Mouse (Mus musculus) 3134 (cell line): Measurements from ENCODE around the gene Cd1d1.
"Not testable (repeated sequence)": the region's sequence is repeated elsewhere in the genome, so short reads cannot be mapped to it uniquely, and the experiment has no call there.

Experiments
- DNase-seq: peaks from one replicate; pipeline ENCODE4 v3.0.0-alpha.2; 2011; ENCODE audit warnings: low spot score; ENCODE audit not compliant: insufficient read length; ENCODE audit errors: extremely low read depth

Cd1d1 gene

DNA sequence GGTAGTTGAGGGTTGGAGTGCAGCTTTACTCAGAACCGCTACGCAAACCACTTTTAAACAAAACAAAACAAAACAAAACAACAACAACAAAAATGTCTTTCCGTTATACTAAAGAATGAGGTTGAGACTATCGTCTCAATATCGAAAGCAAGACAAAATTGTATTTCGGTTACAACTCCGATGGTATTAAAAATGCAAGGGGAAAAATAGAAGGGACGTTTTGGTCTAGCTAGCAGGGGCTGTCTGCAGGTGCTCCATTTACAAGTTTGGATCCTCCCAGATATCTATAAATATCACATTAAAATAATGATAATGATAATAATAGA lies at the start of gene Cd1d1:
Gene Cd1d1 (minus strand): TSS at position 27 of the 326 bp plus-strand sequence.
- DNase-seq: no peak

DNA sequence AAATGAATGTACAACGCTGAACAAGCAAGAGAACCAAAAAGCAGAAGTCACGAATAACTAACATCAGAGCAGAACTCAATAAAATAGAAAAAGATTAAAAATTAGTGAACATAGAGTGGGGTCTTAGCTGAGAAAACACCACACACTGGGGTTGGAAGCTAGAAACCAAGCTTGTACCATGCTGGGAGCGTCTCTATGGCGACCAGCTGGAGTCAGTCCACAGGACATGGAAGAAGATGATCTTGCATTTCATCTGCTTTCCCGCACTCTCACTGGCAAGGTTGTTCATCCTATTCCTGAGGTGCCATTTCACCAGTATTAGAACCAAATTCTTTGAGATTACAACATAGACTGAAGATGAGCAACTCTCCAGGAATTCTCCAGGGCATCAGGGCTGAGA lies 48.6 kb upstream of the Cd1d1 start:
- DNase-seq: no peak

DNA sequence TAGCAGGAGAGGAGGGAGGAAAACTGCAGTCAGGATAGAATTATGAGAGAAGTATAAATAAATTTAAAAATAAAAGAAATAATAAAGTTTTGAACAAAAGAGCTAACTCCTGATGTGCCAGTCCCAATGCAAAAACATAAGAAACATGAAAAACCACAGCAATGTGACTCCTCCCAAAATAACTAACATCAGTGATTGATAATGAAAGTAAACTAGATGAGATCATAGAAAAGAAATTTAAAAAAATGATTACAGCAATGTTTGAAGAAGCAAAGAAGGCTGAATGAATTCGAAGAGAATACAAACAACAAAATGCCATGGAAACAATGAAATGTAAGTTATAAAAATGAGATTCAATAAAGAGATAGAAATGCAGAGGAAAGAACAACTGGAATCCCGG lies 42.5 kb upstream of the Cd1d1 start:
- no peak for DNase-seq

DNA sequence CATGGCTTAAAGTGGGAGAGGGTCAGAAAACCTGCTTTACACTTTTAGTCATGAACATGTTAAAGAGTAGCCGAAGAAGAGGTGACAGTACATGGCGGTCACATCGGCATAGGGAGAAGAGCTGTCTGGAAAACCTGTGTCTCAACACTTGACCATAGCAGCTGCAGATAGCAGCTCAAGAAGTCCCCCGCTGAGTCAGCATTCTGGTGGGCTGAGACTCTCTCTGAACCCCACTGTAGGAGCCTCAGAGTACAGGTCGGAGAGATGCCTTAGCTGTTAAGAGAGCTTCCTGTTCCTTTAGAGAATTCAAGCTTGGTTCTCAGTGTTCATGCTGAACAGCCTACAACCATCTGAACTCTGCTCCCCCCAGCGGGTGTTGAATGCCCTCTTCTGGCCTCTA lies 39.3 kb upstream of the Cd1d1 start:
- DNase-seq: no peak

DNA sequence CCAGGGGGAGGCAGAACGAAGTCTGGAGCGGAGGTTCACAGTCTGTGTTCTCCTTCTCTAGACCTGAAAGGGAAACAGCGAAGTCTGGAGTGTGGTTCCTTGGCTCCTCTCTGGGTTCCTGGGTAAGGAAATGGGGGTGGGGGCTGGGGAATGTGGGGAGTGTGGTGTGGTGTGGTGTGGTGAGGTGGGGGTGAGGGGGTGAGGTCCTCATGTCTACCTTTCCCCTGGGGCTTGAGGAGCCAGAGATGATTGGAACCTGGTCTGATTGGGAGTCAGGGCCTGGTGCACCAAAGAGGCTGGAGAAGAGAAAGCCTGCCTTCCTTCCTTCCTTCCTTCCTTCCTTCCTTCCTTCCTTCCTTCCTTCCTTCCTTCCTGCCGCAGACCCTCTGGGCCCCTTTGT lies 34.8 kb upstream of the Cd1d1 start:
- DNase-seq: no peak

DNA sequence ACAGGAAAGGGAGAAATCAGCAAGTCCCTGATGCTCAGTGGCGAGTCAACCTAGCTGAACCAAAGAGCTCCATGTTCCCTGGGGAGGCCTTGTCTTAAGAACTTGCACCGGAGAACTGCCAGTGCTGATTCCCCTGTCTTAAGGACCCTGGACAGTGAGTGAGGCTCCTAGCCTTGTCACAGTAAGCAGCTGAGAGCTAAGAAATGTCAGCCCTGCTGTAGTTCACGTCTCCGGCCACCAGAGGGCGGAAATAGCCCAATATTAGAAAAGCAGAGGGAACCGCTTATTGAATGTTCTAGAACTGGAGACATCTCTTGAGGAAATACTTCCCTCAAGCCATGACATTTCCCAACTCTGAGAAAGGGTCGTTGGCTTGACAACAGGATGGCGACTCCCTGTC lies 34.1 kb upstream of the Cd1d1 start:
- peak; percentile 26 for DNase-seq

- DNase-seq: peak; percentile 16
Observed at GRCm38 (mm10) chr3:87030855-87031254, 31.6 kb upstream of the Cd1d1 start.

GRCm38 (mm10) chr3:87017707-87018106 lies 18.5 kb upstream of the Cd1d1 start:
- DNase-seq: no peak

GRCm38 (mm10) chr3:87017001-87017400 lies 17.8 kb upstream of the Cd1d1 start:
- DNase-seq: no peak

DNA sequence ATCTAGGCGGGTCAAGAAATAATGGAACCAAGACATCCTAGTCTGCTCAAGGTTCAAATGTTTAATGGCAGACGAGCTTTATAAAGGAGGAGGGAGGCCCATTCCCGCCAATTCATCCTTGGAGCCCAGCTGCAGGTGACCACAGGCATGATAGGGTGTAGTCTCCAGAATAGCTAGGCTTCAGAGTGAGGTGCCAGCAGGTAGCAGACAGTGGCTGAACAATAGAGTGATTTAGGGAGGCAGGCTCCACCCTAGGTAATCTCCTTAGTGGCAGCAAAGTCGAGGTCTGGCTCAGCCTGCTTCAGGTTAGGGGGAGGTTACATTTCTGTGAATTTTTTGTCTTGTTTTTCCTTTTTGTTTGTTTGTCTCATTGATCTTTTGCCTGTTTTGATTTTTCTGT lies 16.7 kb upstream of the Cd1d1 start:
- no peak for DNase-seq

GRCm38 (mm10) chr3:87012406-87012805 lies 13.2 kb upstream of the Cd1d1 start:
- not testable (repeated sequence) for DNase-seq

GRCm38 (mm10) chr3:87008281-87008680 lies 9.0 kb upstream of the Cd1d1 start:
- not testable (repeated sequence) for DNase-seq

- DNase-seq: no peak
Observed at GRCm38 (mm10) chr3:87000676-87001075, 1.4 kb upstream of the Cd1d1 start.

GRCm38 (mm10) chr3:87000051-87000450 lies 810 bp upstream of the Cd1d1 start:
- no peak for DNase-seq

DNA sequence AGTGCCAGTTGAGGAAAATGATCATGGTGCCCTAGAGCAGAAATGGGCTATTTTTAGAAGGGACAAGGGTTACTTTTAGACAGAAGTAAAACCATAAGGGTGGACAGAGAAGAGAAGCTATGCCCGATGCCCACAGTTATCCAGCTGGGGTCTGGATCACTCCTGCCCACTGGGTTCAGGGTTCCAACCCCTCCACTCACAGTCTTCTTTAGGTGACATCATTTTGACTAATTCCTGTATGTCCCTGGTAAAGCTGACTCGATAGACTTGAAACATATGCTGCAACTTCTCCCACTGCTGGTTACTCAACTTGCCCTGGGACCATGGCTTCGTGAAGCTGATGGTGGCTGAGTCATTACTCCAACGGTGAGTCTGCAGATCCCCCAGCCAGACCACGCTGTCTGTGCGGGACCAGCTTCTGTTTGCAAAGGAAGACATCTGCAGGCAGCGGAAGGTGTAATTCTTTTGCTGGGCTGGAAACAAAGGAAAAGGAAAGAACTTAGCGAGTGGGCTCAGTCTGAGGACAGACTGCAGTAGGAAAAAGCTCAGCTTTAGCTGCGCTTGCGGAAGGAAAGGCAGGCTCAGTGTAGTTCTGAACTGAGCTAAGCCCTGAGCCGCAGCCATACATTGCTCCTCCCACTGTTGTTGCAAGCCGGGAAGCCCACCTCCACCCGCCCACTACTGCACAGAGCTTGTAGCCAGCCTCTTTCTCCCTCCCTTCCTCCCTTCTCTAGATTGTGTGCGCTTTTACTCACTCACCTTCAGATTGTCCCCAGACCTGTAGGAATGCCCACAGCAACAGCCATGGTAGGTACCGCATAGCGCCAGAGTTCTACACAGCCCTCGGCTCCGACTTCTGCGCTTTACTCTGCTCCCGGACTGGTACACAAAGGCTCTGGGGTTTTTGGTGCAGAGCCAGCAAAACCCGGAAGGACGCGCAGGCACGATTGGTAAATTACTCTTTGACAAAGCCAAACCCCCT lies 517 bp downstream of the Cd1d1 start:
- DNase-seq: not testable (repeated sequence)

DNA sequence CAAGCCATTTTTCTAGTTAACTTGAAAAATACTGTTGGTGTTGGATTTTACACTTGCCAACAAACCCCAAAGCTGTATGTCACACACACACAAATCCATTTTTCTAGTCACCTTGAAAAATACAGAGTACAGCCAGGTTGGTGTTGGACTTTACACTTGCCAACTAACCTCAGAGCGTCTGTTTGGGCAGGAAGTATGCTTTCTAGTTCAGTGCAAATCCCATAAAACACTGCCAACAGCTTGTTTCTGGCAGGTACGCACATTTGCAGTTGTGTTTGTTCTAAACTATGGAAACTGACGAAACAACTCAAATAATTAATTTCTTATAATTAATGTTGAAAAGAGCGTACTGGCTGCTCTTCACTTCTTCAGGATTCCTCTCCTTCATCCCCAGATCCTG lies 3.1 kb downstream of the Cd1d1 start:
- no peak for DNase-seq

- DNase-seq: no peak
Observed at GRCm38 (mm10) chr3:86995381-86995780, 3.9 kb downstream of the Cd1d1 start.

DNA sequence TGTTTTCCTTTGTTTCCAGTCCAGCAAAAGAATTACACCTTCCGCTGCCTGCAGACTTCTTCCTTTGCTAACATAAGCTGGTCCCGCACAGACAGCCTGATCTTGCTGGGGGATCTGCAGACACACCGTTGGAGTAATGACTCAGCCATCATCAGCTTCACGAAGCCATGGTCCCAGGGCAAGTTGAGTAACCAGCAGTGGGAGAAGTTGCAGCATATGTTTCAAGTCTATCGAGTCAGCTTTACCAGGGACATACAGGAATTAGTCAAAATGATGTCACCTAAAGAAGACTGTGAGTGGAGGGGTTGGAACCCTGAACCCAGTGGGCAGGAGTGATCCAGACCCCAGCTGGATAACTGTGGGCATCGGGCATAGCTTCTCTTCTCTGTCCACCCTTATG lies 12.3 kb downstream of the Cd1d1 start:
- not testable (repeated sequence) for DNase-seq

- DNase-seq: no peak
Observed at GRCm38 (mm10) chr3:86986490-86986889, 12.8 kb downstream of the Cd1d1 start.

GRCm38 (mm10) chr3:86983382-86983781 lies 15.9 kb downstream of the Cd1d1 start:
- DNase-seq: no peak

GRCm38 (mm10) chr3:86976546-86976945 lies 22.7 kb downstream of the Cd1d1 start:
- peak; percentile 11 for DNase-seq

DNA sequence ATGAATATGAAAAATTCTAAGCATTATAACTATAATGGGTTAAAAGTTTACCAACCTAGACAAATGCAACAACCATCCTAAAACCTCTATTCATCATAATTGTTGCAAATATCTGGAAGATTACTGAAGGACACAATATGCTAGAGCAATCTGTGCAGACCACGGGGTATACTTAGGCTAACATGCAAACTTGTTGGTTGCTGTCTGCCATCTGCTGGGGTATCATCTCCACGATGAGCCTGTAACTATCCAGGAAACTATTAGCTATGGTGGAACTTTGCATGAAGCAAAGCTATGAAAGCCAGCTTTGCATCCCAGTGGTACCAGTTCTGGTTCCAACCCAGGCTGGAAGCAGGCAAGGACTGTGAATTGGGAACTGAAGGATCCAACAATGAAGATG lies 24.1 kb downstream of the Cd1d1 start:
- DNase-seq: no peak
